Mouse (Mus musculus): ENCODE measurements at regions not wholly inside any gene's neighbourhood (a gene's known extent, or its start where the extent isn't known, plus 50 kb on each side); places are given as distances from the start of the nearest gene placed in this dataset.

GRCm38 (mm10) chr1:60641324-60641764 is 74.4 kb upstream of the Raph1 start:
- Histone ChIP-seq H3K27me3 (ENCODE audit: control insufficient read depth in 1 of 2, insufficient read depth in 2 of 2, low read length in 2 of 2) (no peaks in the 10 kb centered on the region; a peak in 1 of 4 replicates), H3K27ac (ENCODE audit: control insufficient read depth, low read depth, low read length) (no peak overlapping the region), H3K9me3 (replicated peaks; ENCODE audit: insufficient read depth, low read length) (no peaks in the 10 kb centered on the region), H3K9ac (ENCODE audit: control insufficient read depth, low read depth, low read length, poor library complexity, severe bottlenecking) (no peak overlapping the region), H3K79me2 (ENCODE audit: control insufficient read depth, insufficient read depth, low read length, poor library complexity) (no peaks in the 10 kb centered on the region), H3K4me1 (ENCODE audit: control insufficient read depth in 1 of 2, insufficient read depth in 2 of 2, low read length in 2 of 2) (no peaks in the 10 kb centered on the region), H3K4me3 (ENCODE audit: control insufficient read depth in 1 of 2, insufficient read depth in 1 of 2, low read depth in 2 of 2, low read length in 2 of 2) (no peak overlapping the region), H3K36me3 (ENCODE audit: control insufficient read depth in 1 of 2, insufficient read depth in 2 of 2, low read length in 2 of 2) (no peaks in the 10 kb centered on the region)
- TF ChIP-seq CTCF (IDR thresholded peaks at IDR 0.05 in 2 of 3, conservative IDR thresholded peaks at IDR 0.05 in 1 of 3; ENCODE audit: control insufficient read depth in 1 of 3, insufficient read depth in 1 of 3, low read depth in 2 of 3, low read length in 3 of 3, poor library complexity in 1 of 3, severe bottlenecking in 1 of 3) (no peak), CHD1 (IDR thresholded peaks at IDR 0.05; ENCODE audit: low read depth, low read length) (no peak), RAD21 (IDR thresholded peaks at IDR 0.05; ENCODE audit: low read depth, low read length) (no peak), USF2 (IDR thresholded peaks at IDR 0.05; ENCODE audit: borderline replicate concordance in 1 of 2, insufficient read depth in 1 of 2, low read depth in 1 of 2, low read length in 2 of 2) (no peak), MYB (IDR thresholded peaks at IDR 0.05; ENCODE audit: low read depth, low read length) (no peak), MAX (IDR thresholded peaks at IDR 0.05; ENCODE audit: low read length) (no peak), SIN3A (IDR thresholded peaks at IDR 0.05; ENCODE audit: low read length) (no peak), USF1 (IDR thresholded peaks at IDR 0.05; ENCODE audit: low read depth, low read length) (no peak), MEF2A (IDR thresholded peaks at IDR 0.05; ENCODE audit: extremely low read depth, insufficient replicate concordance, low read depth, low read length, poor library complexity, severe bottlenecking) (no peak), HCFC1 (IDR thresholded peaks at IDR 0.05; ENCODE audit: low read depth, low read length) (no peak), MXI1 (IDR thresholded peaks at IDR 0.05; ENCODE audit: low read depth, low read length) (no peak), POLR2A (IDR thresholded peaks at IDR 0.05; ENCODE audit: control insufficient read depth in 1 of 2, insufficient read depth in 1 of 2, low read depth in 1 of 2, low read length in 2 of 2, poor library complexity in 1 of 2) (no peak), RCOR1 (IDR thresholded peaks at IDR 0.05; ENCODE audit: low read depth, low read length) (no peak), JUND (IDR thresholded peaks at IDR 0.05; ENCODE audit: low read depth, low read length) (no peak)
- DNase-seq (ENCODE audit: low read depth, low spot score): no peak

DNA sequence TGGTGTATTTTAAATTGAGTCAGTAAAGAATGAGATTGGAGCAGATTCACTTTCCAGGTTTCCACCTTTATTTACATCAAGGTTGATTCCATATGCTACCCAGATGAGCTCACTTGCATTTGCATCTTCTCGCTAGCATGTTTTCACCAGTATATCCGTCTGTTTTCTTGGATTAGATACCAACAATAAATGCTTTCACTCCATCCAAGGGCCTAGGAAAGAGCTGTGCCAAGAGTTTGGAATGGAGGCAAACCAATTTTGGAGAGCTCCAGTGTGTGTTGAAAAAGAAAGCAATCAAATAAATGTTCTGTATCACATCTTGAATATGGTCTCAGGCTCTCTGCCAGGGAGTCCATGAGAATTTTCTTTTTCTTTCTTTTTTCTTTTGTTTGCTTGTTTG is 72.6 kb upstream of the Raph1 start:
- H3K79me2 ChIP-seq (ENCODE audit: control insufficient read depth, insufficient read depth, low read length, poor library complexity): no peaks in the 10 kb centered on the region
- H3K27ac ChIP-seq (ENCODE audit: control insufficient read depth, low read depth, low read length): no peak overlapping the region
- no peak overlapping the region for H3K9ac ChIP-seq (ENCODE audit: control insufficient read depth, low read depth, low read length, poor library complexity, severe bottlenecking)
- TF ChIP-seq TAL1 (IDR thresholded peaks at IDR 0.05; ENCODE audit: low read length): no peak
- TF ChIP-seq POLR2AphosphoS5 (IDR thresholded peaks at IDR 0.05; ENCODE audit: borderline replicate concordance, low read depth, low read length): no peak
- TF ChIP-seq ZNF384 (IDR thresholded peaks at IDR 0.05; ENCODE audit: low read depth, low read length): no peak
- no peak for TF ChIP-seq RAD21 (IDR thresholded peaks at IDR 0.05; ENCODE audit: low read depth, low read length)
- no peak for TF ChIP-seq SIN3A (IDR thresholded peaks at IDR 0.05; ENCODE audit: low read length)
- no peak for TF ChIP-seq BHLHE40 (IDR thresholded peaks at IDR 0.05; ENCODE audit: borderline replicate concordance, low read depth, low read length)
- TF ChIP-seq USF1 (IDR thresholded peaks at IDR 0.05; ENCODE audit: low read depth, low read length): no peak
- TF ChIP-seq MYC (IDR thresholded peaks at IDR 0.05; ENCODE audit: low read depth, low read length): no peak
- no peak for TF ChIP-seq EP300 (IDR thresholded peaks at IDR 0.05; ENCODE audit: low read depth in 1 of 2, low read length in 2 of 2)
- TF ChIP-seq TCF12 (IDR thresholded peaks at IDR 0.05; ENCODE audit: low read depth, low read length): no peak
- TF ChIP-seq USF2 (IDR thresholded peaks at IDR 0.05; ENCODE audit: borderline replicate concordance in 1 of 2, insufficient read depth in 1 of 2, low read depth in 1 of 2, low read length in 2 of 2): no peak
- TF ChIP-seq ZC3H11A (IDR thresholded peaks at IDR 0.05; ENCODE audit: low read depth, low read length): no peak
- TF ChIP-seq MAX (IDR thresholded peaks at IDR 0.05; ENCODE audit: low read length): no peak
- TF ChIP-seq ZKSCAN1 (IDR thresholded peaks at IDR 0.05; ENCODE audit: low read depth, low read length): no peak
- TF ChIP-seq UBTF (IDR thresholded peaks at IDR 0.05; ENCODE audit: borderline replicate concordance, insufficient read depth, low read depth, low read length): no peak
- TF ChIP-seq JUND (IDR thresholded peaks at IDR 0.05; ENCODE audit: low read depth, low read length): no peak
- no peak for TF ChIP-seq POLR2AphosphoS2 (IDR thresholded peaks at IDR 0.05; ENCODE audit: low read length)
- no peak for TF ChIP-seq TBP (IDR thresholded peaks at IDR 0.05; ENCODE audit: low read depth, low read length)
- TF ChIP-seq CTCF (IDR thresholded peaks at IDR 0.05 in 2 of 3, conservative IDR thresholded peaks at IDR 0.05 in 1 of 3; ENCODE audit: control insufficient read depth in 1 of 3, insufficient read depth in 1 of 3, low read depth in 2 of 3, low read length in 3 of 3, poor library complexity in 1 of 3, severe bottlenecking in 1 of 3): no peak
- DNase-seq (ENCODE audit: low read depth, low spot score): no peak
- no peaks in the 10 kb centered on the region for H3K9me3 ChIP-seq (replicated peaks; ENCODE audit: insufficient read depth, low read length)
- H3K4me1 ChIP-seq (ENCODE audit: control insufficient read depth in 1 of 2, insufficient read depth in 2 of 2, low read length in 2 of 2): no peaks in the 10 kb centered on the region
- no peaks in the 10 kb centered on the region; a peak in 1 of 4 replicates for H3K27me3 ChIP-seq (ENCODE audit: control insufficient read depth in 1 of 2, insufficient read depth in 2 of 2, low read length in 2 of 2)
- no peak overlapping the region for H3K4me3 ChIP-seq (ENCODE audit: control insufficient read depth in 1 of 2, insufficient read depth in 1 of 2, low read depth in 2 of 2, low read length in 2 of 2)
- H3K36me3 ChIP-seq (ENCODE audit: control insufficient read depth in 1 of 2, insufficient read depth in 2 of 2, low read length in 2 of 2): no peaks in the 10 kb centered on the region
